Mouse (Mus musculus) liver, adult 2 months (tissue): ENCODE data around the gene Srl. TPM values are rescaled to one million over a fixed set of nuclear protein-coding genes. Genes with fewer than 3 reads are reported as not detected.
A peak's percentile ranks its signal among the peaks of the same experiment; 100 is the strongest.

Experiments used
- DNase-seq: peaks from one replicate; pipeline ENCODE4 v3.0.0-alpha.2; 2011; ENCODE audit warnings: low read depth, low spot score; ENCODE audit errors: extremely low read depth
- H3K27ac ChIP-seq: fragments of 200-500 bp; replicated peaks from 2 replicates; pipeline ENCODE4 v1.5.1; 2012; ENCODE audit warnings: low read depth, mild to moderate bottlenecking, control low read depth, inconsistent platforms, low read length; ENCODE audit not compliant: insufficient read depth
- H3K27me3 ChIP-seq: fragments of 200-500 bp; 2 replicates; pipeline ENCODE4 v1.6.1; 2012; ENCODE audit warnings: mild to moderate bottlenecking, moderate library complexity, low read length, inconsistent platforms; ENCODE audit not compliant: control insufficient read depth, insufficient read depth
- H3K36me3 ChIP-seq: fragments of 200-500 bp; 2 replicates; pipeline ENCODE4 v1.6.1; 2012; ENCODE audit warnings: low read length, inconsistent platforms; ENCODE audit not compliant: control insufficient read depth, insufficient read depth
- H3K4me1 ChIP-seq: fragments of 200-500 bp; 2 replicates; pipeline ENCODE4 v1.6.1; 2011; ENCODE audit warnings: low read length; ENCODE audit not compliant: control insufficient read depth, insufficient read depth
- H3K4me3 ChIP-seq: fragments of 200-500 bp; 2 replicates; pipeline ENCODE4 v1.5.1; 2011; ENCODE audit warnings: low read depth, mild to moderate bottlenecking, control low read depth, low read length, moderate library complexity; ENCODE audit not compliant: insufficient read depth
- H3K79me2 ChIP-seq: fragments of 200-500 bp; 2 replicates; pipeline ENCODE4 v1.6.1; 2012; ENCODE audit warnings: inconsistent platforms, mild to moderate bottlenecking, low read length, moderate library complexity; ENCODE audit not compliant: control insufficient read depth, insufficient read depth
- H3K9ac ChIP-seq: fragments of 200-500 bp; 2 replicates; pipeline ENCODE4 v1.6.1; 2012; ENCODE audit warnings: low read depth, mild to moderate bottlenecking, control low read depth, inconsistent platforms, low read length
- CTCF ChIP-seq: fragments of 200-500 bp; IDR thresholded peaks from 2 replicates; pipeline ENCODE4 v1.5.1; 2011; ENCODE audit warnings: low read depth, low read length, control low read depth
- POLR2A ChIP-seq: fragments of 200-500 bp; IDR thresholded peaks from 2 replicates; pipeline ENCODE4 v1.6.1; 2011; ENCODE audit warnings: low read length, control low read depth; ENCODE audit not compliant: insufficient read depth; ENCODE audit errors: extremely low read depth
- WGBS: fragments of 180-500 bp; shearing (Covaris S2); methylation state at CpG from one replicate; pipeline ENCODE4 v1.1.7; 2018; 5-methylcytosine and 5-hydroxymethylcytosine counted together
- polyA plus RNA-seq: library from polyadenylated mRNA; depleted of rRNA; stranded (reverse); fragments of >200 nt; gene quantifications from 2 replicates; pipeline ENCODE4 v1.2.3, GENCODE M21; 2012
- total RNA-seq: library from RNA; depleted of rRNA; stranded (reverse); fragments of >200 nt; gene quantifications from 2 replicates; pipeline ENCODE4 v1.2.3, GENCODE M21; 2014

Srl gene
- total and polyA plus RNA-seq, 2 experiments: 0.50 to 2.1 TPM

DNA sequence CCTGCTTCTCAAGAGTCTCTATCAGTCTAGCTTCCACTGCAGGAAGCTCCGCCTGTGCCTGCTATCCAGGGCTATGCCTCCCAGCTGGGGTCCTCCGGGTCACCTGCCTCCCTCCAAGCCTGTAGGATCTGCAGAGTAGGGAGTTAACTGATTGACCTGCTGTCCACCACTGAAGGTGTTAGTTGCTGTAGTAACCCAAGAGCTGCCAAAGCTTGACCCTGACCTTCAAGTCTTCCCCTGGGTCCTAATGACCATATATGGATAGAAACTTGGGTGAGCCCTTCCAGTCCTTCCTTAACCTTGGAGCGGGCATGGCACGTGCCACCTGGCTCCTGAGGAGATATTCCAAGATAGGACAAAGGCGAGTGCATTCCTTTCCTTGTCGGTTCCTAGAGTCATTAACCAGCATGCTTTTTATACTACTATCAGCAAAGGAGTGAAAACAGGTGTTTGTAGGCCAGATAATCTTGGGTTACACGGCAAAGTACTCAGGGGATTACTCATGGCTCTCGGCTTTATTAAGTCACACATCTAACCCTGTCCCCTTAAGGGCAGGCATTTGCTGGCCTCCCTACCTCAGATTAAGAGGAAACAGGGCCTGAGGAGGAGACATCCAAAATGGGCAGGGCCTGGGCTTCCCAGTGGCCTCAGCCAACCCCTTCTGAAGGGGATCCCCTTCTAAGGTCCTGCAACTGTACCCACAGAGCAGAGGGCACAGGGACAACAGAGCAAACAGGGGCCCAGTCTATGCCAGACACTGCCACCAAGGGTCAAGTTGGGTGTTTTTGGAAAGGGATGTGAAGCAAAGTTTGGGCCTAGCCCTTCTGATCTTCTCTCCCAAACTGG, 43.6 kb downstream of the Srl start:
- Histone ChIP-seq H3K36me3 (no peaks in the 10 kb centered on the region), H3K4me3 (no peak overlapping the region), H3K79me2 (no peaks in the 10 kb centered on the region), H3K4me1 (peaks cover 1% of the 10 kb centered on the region), H3K27ac (no peak overlapping the region), H3K27me3 (no peaks in the 10 kb centered on the region), H3K9ac (no peak overlapping the region)
- DNase-seq: no peak
- 80% methylated on average over 8 of the region's 8 CpGs for whole genome bisulfite sequencing
- TF ChIP-seq CTCF (no peak), POLR2A (no peak)

DNA sequence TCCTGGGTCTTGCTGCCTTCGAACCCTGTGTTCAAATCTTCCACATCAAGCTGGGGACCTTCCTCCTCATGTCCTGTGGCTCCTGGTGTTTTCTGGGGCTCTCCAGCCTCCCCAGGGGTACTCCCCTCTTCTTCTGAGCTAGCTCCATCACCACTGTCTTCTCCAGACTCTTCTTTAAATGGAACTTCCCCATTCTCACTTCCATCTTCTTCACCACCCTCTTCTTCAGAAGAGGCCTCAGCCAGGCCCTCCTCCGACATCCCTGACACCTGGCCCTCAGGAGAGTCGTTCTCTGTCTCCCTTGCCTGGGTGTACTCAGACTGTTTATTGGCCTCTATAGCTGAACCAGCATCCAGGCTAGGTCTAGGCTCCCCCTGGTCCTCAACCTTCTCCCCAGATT, 45.1 kb downstream of the Srl start:
- H3K4me3 ChIP-seq: no peak overlapping the region
- no peak for DNase-seq
- WGBS: 90% methylated on average over 3 of the region's 3 CpGs
- H3K27ac ChIP-seq: no peak overlapping the region
- no peak overlapping the region for H3K9ac ChIP-seq
- H3K4me1 ChIP-seq: peaks cover 2% of the 10 kb centered on the region
- TF ChIP-seq POLR2A (no peak), CTCF (no peak)
- H3K79me2 ChIP-seq: no peaks in the 10 kb centered on the region
- H3K36me3 ChIP-seq: no peaks in the 10 kb centered on the region
- H3K27me3 ChIP-seq: no peaks in the 10 kb centered on the region

DNA sequence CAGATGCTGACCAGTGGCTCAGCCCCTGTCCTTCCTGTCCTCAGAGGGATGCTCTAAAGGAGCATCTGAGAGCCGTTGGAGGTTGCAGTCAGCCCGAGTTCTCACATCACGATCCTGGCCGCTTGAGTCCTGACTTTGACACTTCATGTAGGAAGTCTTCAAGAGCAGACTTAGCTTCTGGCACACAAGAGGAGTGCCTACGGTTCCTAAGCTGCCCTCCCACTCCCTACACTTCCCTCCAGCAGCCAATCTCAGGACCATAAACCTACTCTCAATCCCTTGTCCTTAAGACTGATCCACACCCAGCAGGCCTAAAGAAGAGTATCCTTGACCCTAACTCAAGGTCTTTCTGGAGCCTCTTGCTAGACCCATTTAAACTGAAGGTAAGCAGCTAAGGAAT, 45.8 kb downstream of the Srl start:
- no peaks in the 10 kb centered on the region for H3K79me2 ChIP-seq
- H3K27me3 ChIP-seq: no peaks in the 10 kb centered on the region
- 86% methylated on average over 5 of the region's 5 CpGs for WGBS
- H3K36me3 ChIP-seq: no peaks in the 10 kb centered on the region
- no peak overlapping the region for H3K27ac ChIP-seq
- H3K9ac ChIP-seq: no peak overlapping the region
- no peak for DNase-seq
- no peak for TF ChIP-seq CTCF
- TF ChIP-seq POLR2A: no peak
- no peak overlapping the region for H3K4me3 ChIP-seq
- peaks cover 2% of the 10 kb centered on the region for H3K4me1 ChIP-seq

DNA sequence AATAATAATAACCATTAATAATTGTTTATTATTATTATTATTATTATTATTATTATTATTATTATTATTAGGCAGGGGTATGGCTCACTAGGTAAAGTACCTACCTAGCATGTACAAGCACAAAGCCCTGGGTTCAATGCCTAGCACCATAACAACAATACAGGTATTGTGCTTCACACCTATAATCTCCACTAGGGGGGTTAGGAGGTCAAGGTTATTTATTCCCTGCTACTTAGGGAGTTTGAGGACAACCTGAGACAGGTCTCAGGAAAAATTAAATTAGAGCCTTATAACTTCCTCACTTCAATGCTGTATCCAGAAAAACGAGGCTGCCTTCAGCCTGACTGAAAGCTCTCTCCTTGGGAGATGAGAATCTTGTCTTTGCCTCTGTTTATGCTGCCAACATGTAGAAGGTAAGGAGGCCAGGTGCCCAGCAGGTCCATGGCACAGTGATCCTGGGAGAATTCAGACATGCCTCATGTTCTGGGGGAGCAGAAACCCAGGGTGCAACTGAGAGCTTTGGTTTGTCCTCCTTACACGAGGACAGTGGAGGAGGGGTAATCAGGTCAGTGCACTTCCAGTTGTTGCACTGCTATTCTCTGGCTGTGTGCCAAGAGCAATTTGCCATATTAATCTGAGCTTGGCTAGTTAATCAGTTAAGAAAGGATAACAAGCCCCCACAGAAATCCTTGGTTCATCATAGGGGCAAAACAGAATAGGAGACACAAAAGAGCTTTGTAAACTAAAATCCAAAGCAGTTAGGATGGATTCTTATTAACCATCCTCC, 48.6 kb downstream of the Srl start:
- no peak for DNase-seq
- no peak overlapping the region for H3K9ac ChIP-seq
- H3K36me3 ChIP-seq: no peaks in the 10 kb centered on the region
- no peaks in the 10 kb centered on the region for H3K27me3 ChIP-seq
- 28% methylated on average over 2 of the region's 2 CpGs for WGBS
- no peak overlapping the region for H3K27ac ChIP-seq
- no peak for TF ChIP-seq CTCF
- TF ChIP-seq POLR2A: no peak
- H3K4me3 ChIP-seq: no peak overlapping the region
- peaks cover 2% of the 10 kb centered on the region for H3K4me1 ChIP-seq
- H3K79me2 ChIP-seq: no peaks in the 10 kb centered on the region

DNA sequence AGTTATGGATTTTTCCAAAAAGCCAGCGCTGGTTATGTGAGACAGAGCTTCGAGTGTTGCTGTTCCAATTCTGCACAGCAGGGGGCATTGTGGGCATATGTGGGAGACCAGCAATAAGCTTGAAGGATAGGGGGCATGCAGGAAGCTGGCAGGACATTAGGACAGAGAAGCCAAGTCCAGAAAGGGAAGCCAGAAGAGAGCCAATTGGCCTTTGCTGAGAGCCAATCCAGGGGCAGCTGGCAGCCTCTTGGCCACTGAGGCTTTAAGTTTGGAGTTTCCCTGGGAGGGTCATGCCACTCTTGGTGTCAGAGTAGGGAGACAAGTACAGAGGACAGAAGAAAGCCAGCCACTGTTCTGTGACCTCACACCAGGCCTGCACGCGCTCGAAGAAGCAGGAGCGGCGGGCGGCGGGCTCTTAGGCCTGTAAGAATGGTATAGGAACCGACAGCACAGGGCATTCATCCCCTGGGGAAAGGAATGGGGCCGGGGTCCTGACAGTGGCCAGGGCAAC, 52.4 kb downstream of the Srl start:
- Histone ChIP-seq H3K4me1 (peaks cover 2% of the 10 kb centered on the region), H3K4me3 (no peak overlapping the region), H3K79me2 (no peaks in the 10 kb centered on the region), H3K27me3 (no peaks in the 10 kb centered on the region), H3K27ac (no peak overlapping the region), H3K9ac (no peak overlapping the region), H3K36me3 (no peaks in the 10 kb centered on the region)
- TF ChIP-seq POLR2A (no peak), CTCF (peak; percentile 83)
- peak; percentile 98 for DNase-seq
- 52% methylated on average over 11 of the region's 11 CpGs for WGBS
